Mouse (Mus musculus) E14TG2a.4 (cell line): ENCODE data around the gene Serping1.

Experiments
- CTCF ChIP-seq: conservative IDR thresholded peaks from 2 replicates; pipeline ENCODE4 v1.5.1; 2014; ENCODE audit warnings: low read length
- POU5F1 ChIP-seq: IDR thresholded peaks from 2 replicates; pipeline ENCODE4 v1.6.1; 2014; ENCODE audit warnings: low read length, borderline replicate concordance

- TF ChIP-seq CTCF (no peak), POU5F1 (no peak)
These were observed 37.4 kb upstream of the Serping1 start for GRCm38 (mm10) chr2:84812676-84813075.
